Mouse (Mus musculus): Measurements from ENCODE around the gene Gnb1l.
"Not testable (repeated sequence)": the region's sequence is repeated elsewhere in the genome, so short reads cannot be mapped to it uniquely, and the experiment has no call there.

The Gnb1l gene

GRCm38 (mm10) chr16:18483839-18484238, 14.7 kb upstream of the Gnb1l start:
- DNase-seq (ENCODE audit: low spot score) = no peak

- DNase-seq (ENCODE audit: low spot score) = no peak
These were observed 14.1 kb upstream of the Gnb1l start for GRCm38 (mm10) chr16:18484386-18484785.

- no peak for DNase-seq (ENCODE audit: low spot score)
These were observed 13.6 kb upstream of the Gnb1l start for GRCm38 (mm10) chr16:18484794-18485435.

GRCm38 (mm10) chr16:18486126-18486525, 12.4 kb upstream of the Gnb1l start:
- DNase-seq (ENCODE audit: low spot score) = no peak

DNA sequence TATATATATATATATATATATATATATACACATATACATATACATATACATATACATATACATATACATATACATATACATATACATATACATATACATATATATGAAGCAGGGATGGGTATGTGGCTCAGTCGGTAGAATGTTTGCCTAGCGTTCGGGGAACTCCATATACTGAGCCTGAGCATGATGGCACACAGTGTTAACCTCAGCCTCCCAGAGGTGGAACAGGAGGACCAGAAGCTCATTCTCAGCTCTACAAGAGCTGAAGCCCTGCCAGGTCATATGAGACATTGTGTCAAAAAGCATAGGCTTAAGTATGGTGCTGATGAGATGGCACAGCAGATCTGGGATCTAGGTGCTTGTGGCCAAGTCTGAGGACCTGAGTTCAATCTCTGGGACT, 8.2 kb upstream of the Gnb1l start:
- DNase-seq (ENCODE audit: low spot score) = no peak

- DNase-seq (ENCODE audit: low spot score) = no peak
These were observed 7.6 kb upstream of the Gnb1l start for GRCm38 (mm10) chr16:18490894-18491293.

DNA sequence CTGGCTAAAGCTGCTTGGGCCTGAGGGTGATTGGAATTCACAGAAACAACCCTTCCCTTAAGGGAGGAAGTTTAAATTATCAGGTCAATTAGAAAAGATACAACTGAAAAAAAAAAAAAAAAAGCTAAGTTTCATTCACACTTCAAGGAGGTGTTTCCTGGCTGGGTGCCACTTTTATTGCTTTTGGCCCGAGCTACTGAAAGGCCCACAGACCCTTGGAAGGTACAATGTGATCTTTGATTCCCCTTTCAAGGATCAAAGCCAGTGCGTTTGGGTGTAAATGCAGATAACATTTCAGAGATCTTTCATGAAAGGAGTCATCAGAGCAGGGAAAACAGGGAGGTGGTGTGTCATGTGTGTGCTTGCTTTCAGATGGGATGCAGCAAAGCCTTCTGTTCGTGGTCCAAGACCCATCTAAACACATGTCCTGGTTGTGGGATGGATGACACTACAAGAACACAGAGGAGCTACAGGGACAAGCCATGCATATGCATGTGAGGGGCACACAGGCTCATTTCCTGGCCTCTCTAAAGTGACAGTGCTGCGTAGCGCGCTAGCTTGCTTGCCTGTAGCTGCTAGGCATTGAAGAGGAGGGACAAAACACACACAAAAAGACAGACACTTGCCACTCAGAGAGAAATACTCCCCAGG, 523 bp upstream of the Gnb1l start:
- DNase-seq (ENCODE audit: low spot score) = peak; percentile 48

DNA sequence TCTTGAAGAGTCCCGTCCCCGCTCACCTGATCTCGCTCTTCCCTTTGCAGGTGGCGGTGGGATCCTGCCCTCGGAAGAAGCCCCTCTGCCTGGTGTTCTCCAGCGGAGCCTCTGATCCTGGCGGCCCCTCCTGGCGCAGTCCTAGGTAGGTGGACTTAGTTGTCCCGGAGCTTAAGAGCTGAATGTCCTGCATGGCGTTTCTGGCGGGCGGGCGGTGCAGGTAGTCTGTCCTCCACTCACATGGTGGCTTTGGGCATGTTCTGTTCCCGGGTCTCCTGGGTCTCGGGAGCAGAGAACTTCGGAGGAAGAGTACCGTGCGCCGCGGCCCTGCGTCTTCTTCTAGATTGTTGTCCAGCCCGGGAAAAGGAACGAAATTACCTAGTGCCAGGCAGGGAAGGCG, 483 bp downstream of the Gnb1l start:
- peak; percentile 24 for DNase-seq (ENCODE audit: low spot score)

GRCm38 (mm10) chr16:18501531-18501930, 3.0 kb downstream of the Gnb1l start:
- no peak for DNase-seq (ENCODE audit: low spot score)

- no peak for DNase-seq (ENCODE audit: low spot score)
These were observed 5.2 kb downstream of the Gnb1l start for GRCm38 (mm10) chr16:18503566-18504342.

DNA sequence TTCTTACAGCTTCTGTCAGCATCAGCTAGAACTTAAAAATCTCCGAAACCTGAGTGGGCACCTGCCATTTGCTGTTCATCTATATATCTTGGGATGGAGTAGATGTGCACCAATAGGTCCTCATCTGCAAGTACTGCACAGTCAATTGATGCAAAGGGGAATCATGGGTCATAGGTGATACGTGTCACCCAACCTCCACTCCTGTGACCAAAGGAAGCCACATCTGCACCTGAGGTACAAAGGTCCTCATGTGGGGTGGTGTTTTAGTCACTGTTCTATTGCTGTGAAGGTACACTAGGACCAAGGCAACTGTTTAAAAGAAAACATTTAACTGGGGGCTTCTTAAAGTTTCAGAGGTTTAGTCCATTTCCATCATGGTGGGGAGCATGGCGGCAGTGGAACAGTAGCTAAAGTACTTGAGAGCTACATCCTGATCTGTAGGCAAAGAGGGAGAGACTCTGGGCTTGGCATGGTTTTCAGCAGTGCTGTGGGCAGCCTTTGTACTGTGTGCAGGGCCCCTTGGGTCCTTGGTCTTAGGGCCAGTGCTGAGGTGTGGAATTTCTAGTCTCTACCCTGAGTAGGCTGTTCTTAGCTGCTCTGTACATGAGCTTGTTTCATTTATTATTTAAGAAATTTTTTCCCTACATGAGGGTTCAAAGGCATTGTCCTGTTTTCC, 8.1 kb downstream of the Gnb1l start:
- DNase-seq (ENCODE audit: low spot score) = no peak

- no peak for DNase-seq (ENCODE audit: low spot score)
These were observed 8.7 kb downstream of the Gnb1l start for GRCm38 (mm10) chr16:18507200-18507549.

- DNase-seq (ENCODE audit: low spot score) = no peak
These were observed 13.2 kb downstream of the Gnb1l start for GRCm38 (mm10) chr16:18511741-18512140.

GRCm38 (mm10) chr16:18513508-18513907, 15.0 kb downstream of the Gnb1l start:
- no peak for DNase-seq (ENCODE audit: low spot score)

DNA sequence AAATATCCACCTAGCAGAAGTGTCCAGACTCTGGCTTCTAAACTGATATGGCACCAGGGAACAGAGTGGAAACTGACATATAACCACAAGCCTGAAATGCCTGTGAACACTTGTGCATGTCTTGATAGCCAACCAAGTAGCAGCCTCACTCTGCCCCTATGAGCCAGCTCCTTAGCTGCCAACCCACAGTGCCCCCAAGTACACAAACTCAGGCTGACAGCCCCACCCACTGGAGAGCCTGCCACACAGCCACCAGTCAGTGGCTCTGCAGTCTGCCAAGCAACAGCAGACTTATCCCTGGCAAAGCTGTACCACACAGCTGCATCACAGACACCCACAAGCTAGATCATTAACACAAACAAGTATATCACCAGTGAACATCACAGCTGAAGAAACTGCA, 19.6 kb downstream of the Gnb1l start:
- peak; percentile 47 for DNase-seq (ENCODE audit: low spot score)

DNA sequence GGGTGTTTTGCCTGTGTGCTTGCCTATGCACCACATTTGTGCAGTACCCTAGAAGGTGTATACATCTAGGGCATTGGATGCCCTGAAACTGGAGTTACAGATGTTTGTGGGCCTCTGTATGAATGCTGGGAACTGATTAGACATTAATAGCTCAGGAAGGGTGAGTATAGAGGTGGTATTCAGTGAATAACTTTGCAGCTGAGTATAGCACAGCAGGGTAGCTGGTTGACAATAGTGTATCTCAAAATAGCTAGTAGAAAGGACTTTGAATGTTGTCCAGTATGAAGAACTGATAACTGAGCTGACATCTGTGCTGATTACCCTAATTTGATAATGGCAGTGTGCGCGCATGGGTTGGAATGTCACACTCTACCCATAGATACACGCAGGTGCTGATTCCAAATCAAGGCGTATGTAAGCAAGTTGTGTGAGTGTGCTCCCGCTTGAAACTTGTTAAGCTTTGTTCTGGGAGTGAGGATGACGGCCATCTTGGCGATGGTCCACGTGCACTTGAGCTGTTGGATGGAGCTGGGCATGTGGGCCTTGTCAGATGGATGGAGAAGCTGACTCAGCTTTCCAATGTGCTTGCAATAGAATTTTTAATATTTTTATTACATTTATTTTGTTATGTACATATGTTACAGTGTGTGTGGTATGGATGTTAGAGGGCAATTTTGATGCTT, 25.2 kb downstream of the Gnb1l start:
- DNase-seq (ENCODE audit: low spot score) = no peak

GRCm38 (mm10) chr16:18528656-18529055, 30.1 kb downstream of the Gnb1l start:
- no peak for DNase-seq (ENCODE audit: low spot score)

GRCm38 (mm10) chr16:18533061-18533460, 34.5 kb downstream of the Gnb1l start:
- not testable (repeated sequence) for DNase-seq (ENCODE audit: low spot score)

- DNase-seq (ENCODE audit: low spot score) = no peak
These were observed 39.0 kb downstream of the Gnb1l start for GRCm38 (mm10) chr16:18537407-18537990.

GRCm38 (mm10) chr16:18539281-18539680, 40.8 kb downstream of the Gnb1l start:
- no peak for DNase-seq (ENCODE audit: low spot score)

DNA sequence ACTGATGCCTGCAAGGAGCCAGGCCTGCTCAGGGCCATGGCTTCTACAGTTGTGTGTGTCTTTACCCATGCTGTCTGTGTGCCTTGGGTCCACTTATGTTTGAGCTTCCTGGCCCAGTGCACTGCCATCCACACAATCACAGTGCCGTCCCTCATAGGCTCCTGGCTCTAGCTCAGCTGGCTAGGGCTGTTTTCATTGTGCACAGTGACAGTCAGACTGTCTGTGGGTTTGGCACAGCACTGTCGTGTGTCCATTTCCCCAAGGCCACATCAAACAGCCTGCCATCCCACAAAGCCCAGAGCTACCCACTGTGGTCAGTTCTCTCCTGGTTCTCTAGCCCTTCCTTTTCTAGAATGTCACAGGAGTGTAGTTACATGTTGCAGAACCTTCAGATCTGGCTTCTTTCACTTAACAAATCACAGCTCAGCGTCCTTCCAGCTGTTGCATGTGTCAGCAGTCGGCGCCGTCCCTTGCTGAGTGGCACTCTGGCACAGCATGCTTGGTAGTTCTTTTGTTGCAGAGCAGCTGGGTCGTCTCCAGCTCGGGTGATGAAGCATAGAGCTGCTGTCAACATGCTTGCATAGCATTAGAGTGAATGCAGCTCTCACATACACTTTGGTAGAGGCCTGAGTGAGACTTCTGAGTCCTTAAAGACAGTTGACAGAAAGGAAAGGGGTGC, 44.8 kb downstream of the Gnb1l start:
- peak; percentile 35 for DNase-seq (ENCODE audit: low spot score)
